Mouse (Mus musculus) cerebellum, postnatal 4 days (tissue): ENCODE results near the gene Lpin2.

Experiments used
- DNase-seq, 2 experiments: peaks; one replicate each; pipeline ENCODE4 v3.0.0; 2022; ENCODE audit warnings: low spot score in 2 of 2, mixed read lengths in 1 of 2

Gene Lpin2

DNA sequence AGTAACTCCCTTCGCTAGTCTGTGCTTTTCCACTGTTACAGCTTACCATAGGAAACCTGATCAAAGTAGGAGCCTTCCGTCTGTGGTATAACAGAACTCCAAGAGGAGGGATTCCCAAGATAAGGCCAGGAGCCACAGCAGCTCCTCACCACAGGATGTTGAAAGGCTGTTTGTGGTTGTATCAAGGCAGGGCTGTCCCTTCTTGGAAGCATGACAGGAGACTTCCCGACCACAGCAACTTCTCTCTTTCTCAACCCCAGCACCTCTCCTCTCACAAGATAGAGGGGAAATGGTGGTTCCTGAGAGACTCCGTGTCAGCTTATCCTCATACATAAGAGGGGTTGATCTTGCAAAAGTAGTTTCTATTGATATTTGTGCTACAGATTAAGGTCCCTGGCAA lies 82.4 kb downstream of the Lpin2 start:
- DNase-seq: no peak

- DNase-seq: no peak
Observed at GRCm38 (mm10) chr17:71265336-71266051, 83.1 kb downstream of the Lpin2 start.

DNA sequence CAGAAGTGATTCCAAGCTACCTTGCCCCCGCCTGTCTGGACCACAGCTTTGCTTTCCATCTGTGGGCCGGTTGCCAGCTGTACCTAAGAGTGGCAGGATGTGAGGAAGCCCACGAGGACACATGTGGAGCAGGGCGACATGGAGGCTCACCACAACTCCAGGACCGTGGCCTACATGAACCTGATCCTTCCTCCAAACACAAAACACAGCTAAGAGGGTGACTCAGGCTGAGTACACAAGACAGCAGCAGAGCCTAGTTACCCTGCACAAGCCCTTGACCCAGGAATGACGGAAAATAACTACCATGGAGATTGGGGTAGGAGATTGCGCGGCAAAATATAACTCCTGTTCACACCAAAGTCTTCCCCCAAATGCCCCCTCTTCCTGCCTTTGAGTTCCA lies 85.0 kb downstream of the Lpin2 start:
- DNase-seq: no peak

DNA sequence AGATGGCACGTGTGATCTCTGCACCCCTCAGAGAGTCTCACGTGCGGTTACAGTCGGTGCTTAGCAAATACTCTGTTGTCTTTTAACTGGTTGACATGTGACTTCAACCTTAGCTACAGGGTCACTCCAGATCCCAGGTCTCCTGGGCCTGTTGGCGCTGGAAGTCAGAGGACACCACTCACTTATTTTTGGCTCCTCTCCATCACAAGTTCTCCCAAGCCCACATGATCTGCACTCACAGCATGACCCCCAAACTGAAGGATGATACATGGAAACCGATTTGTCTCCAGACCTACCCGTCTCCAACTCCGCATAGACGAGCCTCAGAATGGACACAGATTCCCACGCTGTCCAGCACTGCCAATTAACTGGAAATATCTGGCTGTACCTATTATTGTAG lies 85.8 kb downstream of the Lpin2 start:
- no peak for DNase-seq

DNA sequence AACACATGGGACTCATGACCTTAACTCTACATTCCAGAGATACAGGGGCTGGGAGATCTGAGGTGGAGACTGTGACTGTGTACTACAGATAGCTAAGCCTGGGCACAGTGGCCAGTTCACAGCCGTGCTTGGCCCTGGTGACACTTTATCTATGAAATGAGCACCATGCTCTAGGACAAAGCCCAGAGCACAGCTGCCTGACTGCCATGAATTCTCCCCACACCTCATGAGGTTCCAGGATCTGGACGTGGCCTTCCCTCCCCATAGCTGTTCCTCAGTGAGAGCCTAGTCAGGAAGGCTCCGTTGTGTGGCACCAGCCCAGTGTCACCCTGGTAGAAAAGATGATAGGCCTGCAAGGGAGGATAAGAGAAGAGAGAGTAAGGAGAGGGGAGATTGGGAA lies 86.2 kb downstream of the Lpin2 start:
- DNase-seq: no peak

DNA sequence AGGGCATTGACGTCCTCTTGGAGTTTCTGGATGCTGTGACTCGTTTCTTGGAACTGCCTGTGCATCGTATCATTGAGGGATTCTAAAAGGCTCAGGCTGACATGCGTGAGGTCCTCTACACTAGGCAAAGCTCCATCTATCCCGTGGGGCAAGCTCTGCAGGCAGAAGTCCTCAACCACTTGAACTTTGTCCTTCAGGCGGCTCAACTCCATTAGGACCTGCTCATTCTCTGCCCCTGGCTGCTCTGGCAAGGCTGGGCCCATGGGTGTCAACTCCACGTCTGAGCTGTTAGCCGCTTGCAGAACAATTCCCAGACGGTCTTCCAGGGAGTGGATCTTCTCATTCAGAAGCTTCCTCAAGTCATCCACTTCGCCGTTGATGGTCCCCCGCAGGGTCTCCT lies 91.5 kb downstream of the Lpin2 start:
- DNase-seq: no peak

DNA sequence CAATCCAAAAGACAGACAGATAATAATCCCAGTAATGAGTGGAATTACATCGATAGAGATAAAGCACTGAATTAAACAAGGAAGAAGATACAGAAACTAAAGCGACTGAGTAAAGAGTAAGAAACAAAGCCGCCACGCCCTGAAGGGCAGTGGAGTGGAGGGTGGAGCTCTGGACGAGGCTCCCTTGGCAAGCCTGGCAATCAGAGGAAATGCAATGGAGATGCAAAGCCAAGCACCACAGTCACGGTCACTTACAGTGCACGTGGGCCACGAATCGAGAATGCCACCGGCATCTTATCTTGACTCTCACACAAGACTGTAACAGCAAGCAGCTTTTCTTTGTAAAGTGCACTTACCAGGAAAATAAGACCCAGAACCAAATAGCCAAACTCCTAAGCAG lies 94.4 kb downstream of the Lpin2 start:
- DNase-seq: no peak

GRCm38 (mm10) chr17:71277701-71278491 lies 95.5 kb downstream of the Lpin2 start:
- no peak for DNase-seq

GRCm38 (mm10) chr17:71282716-71283115 lies 100.4 kb downstream of the Lpin2 start:
- DNase-seq: no peak

GRCm38 (mm10) chr17:71283237-71283636 lies 100.9 kb downstream of the Lpin2 start:
- DNase-seq: peak in 1 of 2 experiments; percentile 27

DNA sequence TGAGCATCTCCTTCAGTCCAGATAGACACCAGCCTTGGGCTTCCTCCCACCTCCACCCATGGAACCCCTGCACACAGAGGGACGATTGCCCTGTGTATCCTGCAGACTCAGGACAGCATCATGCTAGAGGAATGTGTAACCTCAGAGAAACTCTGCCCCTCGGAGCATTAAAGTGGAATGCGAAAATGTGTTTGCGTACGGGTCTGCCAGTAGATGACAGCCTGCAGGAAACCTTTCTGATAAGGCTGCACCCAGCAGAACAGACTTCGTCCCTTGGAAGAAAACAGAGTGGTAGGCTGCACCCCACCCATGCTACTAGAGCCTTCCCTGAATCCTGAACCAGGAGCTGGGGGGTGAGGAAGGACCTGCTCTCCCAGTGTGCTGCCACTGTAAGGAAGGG lies 102.5 kb downstream of the Lpin2 start:
- no peak for DNase-seq

DNA sequence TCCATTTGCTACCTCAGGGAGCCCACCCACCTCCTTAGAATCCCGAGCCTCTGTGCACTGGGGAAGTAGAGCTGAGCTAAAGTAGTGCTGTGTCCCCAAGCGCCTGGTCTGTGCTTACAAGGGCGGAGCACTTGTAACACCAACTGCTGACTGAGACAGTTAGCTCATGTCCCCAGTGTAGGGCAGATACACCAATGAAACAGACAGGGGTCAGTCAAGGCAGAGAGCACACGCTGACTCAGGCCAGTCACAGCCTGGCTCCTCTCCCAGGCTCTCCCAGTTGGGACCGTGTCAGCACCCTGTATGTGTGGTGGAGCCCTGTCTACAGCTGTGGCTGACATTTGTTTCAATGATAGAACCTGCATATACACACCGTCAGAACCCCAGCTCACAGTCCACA lies 103.6 kb downstream of the Lpin2 start:
- DNase-seq: no peak

DNA sequence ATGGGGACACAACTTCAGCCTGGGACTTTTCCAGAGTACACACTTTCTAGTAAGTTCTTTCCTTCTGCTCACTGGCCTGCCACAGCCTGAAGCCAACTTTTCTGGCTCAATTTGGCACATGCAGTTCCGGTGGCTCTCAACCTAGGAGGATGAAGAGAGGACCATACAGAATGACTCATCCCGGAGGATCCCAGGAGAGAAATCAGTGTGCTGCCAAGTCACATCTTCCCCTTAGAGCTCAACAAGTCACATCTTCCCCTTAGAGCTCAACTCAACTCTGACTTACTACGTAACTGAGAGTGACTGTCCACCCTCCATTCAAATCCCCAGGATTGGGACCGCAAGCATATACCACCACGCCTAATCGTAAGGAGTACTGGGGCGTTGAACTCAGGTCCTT lies 105.2 kb downstream of the Lpin2 start:
- no peak for DNase-seq

DNA sequence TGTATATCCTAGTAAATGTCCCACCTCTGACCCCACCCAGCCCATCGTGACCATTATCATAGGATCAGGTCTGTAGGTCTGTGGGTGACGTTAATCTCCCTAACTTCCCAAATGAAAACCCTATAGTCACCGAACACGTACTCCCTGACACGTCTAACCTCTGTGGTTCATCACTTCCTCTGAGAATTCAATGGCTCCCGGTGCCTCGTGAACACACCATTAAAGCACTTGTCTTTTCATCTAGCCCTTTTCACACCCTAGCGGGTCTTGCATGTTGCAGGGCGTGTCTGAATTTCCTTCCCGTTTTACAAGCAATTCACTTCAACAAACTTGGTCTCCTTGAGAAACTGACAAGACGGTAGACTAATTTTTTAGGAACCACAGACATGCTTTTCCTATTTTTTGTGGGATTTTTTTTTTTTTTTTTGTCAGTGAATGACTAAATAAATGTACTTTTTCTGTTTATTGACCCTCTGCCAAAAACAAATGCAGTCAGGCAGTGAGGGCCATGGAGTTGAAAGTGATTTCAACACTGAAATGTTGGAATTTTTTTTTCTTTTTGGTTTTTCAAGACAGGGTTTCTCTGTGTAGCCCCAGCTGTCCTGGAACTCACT lies 105.9 kb downstream of the Lpin2 start:
- DNase-seq: no peak

DNA sequence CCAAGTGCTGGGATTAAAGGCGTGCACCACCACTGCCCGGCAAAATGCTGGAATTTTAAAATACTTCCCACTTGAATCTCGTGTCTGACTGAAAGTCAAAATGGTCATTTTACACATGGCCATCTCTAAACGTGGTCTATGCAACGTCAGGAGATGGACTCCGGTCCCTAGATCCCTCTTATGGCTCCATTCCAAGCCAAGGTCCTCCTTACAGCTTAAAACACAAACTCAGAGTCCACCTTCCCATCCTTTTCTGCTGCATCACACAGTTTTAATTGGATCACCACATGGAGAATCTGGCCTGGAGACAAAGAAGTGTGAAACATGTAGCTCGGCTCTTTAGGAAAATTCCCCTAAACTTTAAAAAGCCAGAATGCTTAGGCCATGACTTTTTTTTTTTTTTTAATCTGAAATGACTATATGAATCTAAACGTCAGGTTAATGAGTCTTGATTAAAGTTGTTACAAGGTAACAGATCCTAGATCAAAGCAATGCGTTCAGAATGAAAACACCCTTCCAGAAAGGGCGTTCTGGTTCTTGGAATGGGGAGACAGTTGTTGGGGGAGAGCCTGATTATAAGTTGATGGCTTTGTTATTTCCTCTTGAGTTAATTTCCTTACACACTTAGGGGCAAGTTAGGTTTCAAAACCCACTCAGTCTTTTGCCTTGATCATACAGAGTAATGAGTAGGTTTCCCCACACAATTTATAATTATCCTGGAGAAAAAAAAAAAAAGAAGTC lies 106.6 kb downstream of the Lpin2 start:
- DNase-seq: no peak

GRCm38 (mm10) chr17:71289572-71290176 lies 107.3 kb downstream of the Lpin2 start:
- no peak for DNase-seq

DNA sequence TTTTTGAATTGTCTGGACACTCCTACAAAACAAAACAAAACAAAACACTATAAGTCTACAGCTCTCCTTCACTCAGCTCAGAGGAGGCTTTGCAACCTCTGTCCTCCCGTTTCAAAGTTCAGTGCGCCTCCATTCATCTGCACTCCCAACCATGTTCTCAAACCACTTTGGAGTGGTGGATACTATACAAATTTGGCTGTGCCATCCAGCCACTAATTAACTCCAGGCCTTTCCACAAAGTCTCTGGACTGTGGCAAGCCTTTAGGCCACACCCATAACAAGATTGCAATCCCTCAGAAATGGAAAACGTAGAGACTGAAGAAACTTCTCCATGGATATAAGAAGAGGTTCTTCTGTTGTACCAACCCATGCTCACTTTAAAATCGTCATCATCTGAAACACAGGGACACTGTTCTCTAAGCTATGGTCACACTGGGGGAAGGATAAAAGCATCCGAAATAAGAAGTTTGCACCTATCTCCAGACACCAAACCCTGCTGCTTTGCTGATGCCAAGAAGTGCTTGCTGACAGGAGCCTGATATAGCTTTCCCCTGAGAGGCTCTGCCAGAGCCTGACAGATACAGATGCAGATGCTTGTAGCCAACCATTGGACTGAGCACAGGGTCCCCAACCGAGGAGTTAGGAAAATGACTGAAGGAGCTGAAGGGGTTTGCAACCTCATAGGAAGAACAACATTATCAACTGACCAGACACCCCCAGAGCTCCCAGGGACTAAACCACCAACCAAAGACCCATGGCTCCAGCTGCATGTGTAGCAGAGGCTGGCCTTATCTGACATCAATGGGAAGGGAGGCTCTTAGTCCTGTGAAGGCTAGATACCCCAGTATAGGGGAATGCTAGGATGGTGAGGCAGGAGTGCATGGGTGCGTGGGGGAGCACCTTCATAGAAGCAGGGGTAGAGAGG lies 108.4 kb downstream of the Lpin2 start:
- DNase-seq: no peak

DNA sequence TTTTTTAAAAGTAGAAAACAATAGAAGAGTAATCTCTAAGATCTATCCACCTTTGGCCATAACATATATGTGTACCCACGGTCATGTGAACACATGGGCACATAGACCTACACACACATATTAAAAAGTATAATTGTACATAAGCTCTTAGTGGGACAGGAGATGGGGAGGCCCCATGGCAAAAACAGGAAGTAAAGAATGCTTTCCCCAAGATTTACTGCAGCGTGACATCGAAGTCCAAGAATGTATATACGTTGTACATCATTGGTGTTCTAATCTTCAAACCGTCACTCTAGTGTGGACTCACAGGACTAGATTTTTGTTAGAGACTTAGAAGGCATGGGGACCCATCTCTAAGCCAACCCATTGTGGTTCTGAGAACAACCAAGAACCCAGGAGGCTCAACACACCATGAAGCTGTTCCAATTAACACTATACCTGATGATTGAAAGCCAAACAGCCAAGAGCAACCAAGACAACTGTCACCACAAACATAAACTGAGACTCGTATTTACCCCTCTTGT lies 109.6 kb downstream of the Lpin2 start:
- DNase-seq: no peak

GRCm38 (mm10) chr17:71292897-71293296 lies 110.5 kb downstream of the Lpin2 start:
- no peak for DNase-seq

GRCm38 (mm10) chr17:71294570-71294969 lies 112.2 kb downstream of the Lpin2 start:
- DNase-seq: no peak
